Mouse (Mus musculus): Measurements from ENCODE around the gene Pex12.
A peak's percentile ranks its signal among the peaks of the same experiment; 100 is the strongest.
"Not testable (repeated sequence)": the region's sequence is repeated elsewhere in the genome, so short reads cannot be mapped to it uniquely, and the experiment has no call there.

The Pex12 gene

GRCm38 (mm10) chr11:83289036-83289435 is 13.3 kb downstream of the Pex12 start:
- no peak for DNase-seq (ENCODE audit: low spot score in 2 of 2)

- no peak for DNase-seq (ENCODE audit: low spot score in 2 of 2)
Measured at GRCm38 (mm10) chr11:83286566-83286965, 15.8 kb downstream of the Pex12 start, which contains the start of gene Slfn14. TSS of gene Slfn14 (minus strand) at chr11:83286726.

GRCm38 (mm10) chr11:83285627-83286026 is 16.8 kb downstream of the Pex12 start:
- DNase-seq (ENCODE audit: low spot score in 2 of 2), result no peak

GRCm38 (mm10) chr11:83282084-83282483 is 20.3 kb downstream of the Pex12 start:
- DNase-seq (ENCODE audit: low spot score in 2 of 2), result no peak

GRCm38 (mm10) chr11:83279691-83280090 is 22.7 kb downstream of the Pex12 start:
- no peak for DNase-seq (ENCODE audit: low spot score in 2 of 2)

- no peak for DNase-seq (ENCODE audit: low spot score in 2 of 2)
Measured at GRCm38 (mm10) chr11:83279024-83279423, 23.4 kb downstream of the Pex12 start.

GRCm38 (mm10) chr11:83276251-83276650 is 26.1 kb downstream of the Pex12 start:
- no peak for DNase-seq (ENCODE audit: low spot score in 2 of 2)

GRCm38 (mm10) chr11:83271951-83272843 is 30.2 kb downstream of the Pex12 start:
- no peak for DNase-seq (ENCODE audit: low spot score in 2 of 2)

- DNase-seq (ENCODE audit: low spot score in 2 of 2), result peak; percentile 72 to 85
Measured at GRCm38 (mm10) chr11:83271151-83271950, 31.0 kb downstream of the Pex12 start.

- no peak for DNase-seq (ENCODE audit: low spot score in 2 of 2)
Measured at GRCm38 (mm10) chr11:83270842-83271150, 31.6 kb downstream of the Pex12 start.

GRCm38 (mm10) chr11:83263146-83263545 is 39.2 kb downstream of the Pex12 start:
- no peak for DNase-seq (ENCODE audit: low spot score in 2 of 2)

- no peak for DNase-seq (ENCODE audit: low spot score in 2 of 2)
Measured at GRCm38 (mm10) chr11:83262673-83263072, 39.7 kb downstream of the Pex12 start.

GRCm38 (mm10) chr11:83257211-83257610 is 45.2 kb downstream of the Pex12 start:
- not testable (repeated sequence) for DNase-seq (ENCODE audit: low spot score in 2 of 2)

All from frontal cortex, postnatal 10 days (tissue).